Mouse (Mus musculus): ENCODE results near the gene Asrgl1. TPM values are rescaled to one million over a fixed set of nuclear protein-coding genes. Genes with fewer than 3 reads are reported as not detected.
"Not testable (repeated sequence)": the region's sequence is repeated elsewhere in the genome, so short reads cannot be mapped to it uniquely, and the experiment has no call there.

Asrgl1 gene
- 10 to 100 TPM; 11.8 to 14.1 TPM for total RNA-seq (2021)
- long read RNA-seq, experiment 1, full-length matches to known transcripts, result 10 of 10 reads
- long read RNA-seq, experiment 1, partial matches to known transcripts, result 0 of 10 reads
- long read RNA-seq, experiment 1, other reads (novel, unspliced or antisense), result 0 of 10 reads
- long read RNA-seq, experiment 2, full-length matches to known transcripts, result 53 of 62 reads
- long read RNA-seq, experiment 2, partial matches to known transcripts, result 6 of 62 reads
- long read RNA-seq, experiment 2, other reads (novel, unspliced or antisense), result 3 of 62 reads

- DNase-seq (ENCODE audit: low spot score in 2 of 2), result peak; percentile 87 to 88
Measured at GRCm38 (mm10) chr19:9135512-9136331, at the start of gene Asrgl1. TSS of gene Asrgl1 (minus strand) at chr19:9135636.

GRCm38 (mm10) chr19:9146214-9146613 lies 10.8 kb upstream of the Asrgl1 start:
- no peak for DNase-seq (ENCODE audit: low spot score in 2 of 2)

- no peak for DNase-seq (ENCODE audit: low spot score in 2 of 2)
Measured at GRCm38 (mm10) chr19:9143639-9144125, 8.2 kb upstream of the Asrgl1 start.

- no peak for DNase-seq (ENCODE audit: low spot score in 2 of 2)
Measured at GRCm38 (mm10) chr19:9143230-9143629, 7.8 kb upstream of the Asrgl1 start.

GRCm38 (mm10) chr19:9140361-9140760 lies 4.9 kb upstream of the Asrgl1 start:
- DNase-seq (ENCODE audit: low spot score in 2 of 2), result not testable (repeated sequence)

GRCm38 (mm10) chr19:9137159-9137558 lies 1.7 kb upstream of the Asrgl1 start:
- DNase-seq (ENCODE audit: low spot score in 2 of 2), result no peak

- no peak for DNase-seq (ENCODE audit: low spot score in 2 of 2)
Measured at GRCm38 (mm10) chr19:9134746-9135511, 507 bp downstream of the Asrgl1 start.

- no peak for DNase-seq (ENCODE audit: low spot score in 2 of 2)
Measured at GRCm38 (mm10) chr19:9129996-9130395, 5.4 kb downstream of the Asrgl1 start.

GRCm38 (mm10) chr19:9128499-9129194 lies 6.8 kb downstream of the Asrgl1 start:
- DNase-seq (ENCODE audit: low spot score in 2 of 2), result no peak

GRCm38 (mm10) chr19:9123986-9124385 lies 11.4 kb downstream of the Asrgl1 start:
- DNase-seq (ENCODE audit: low spot score in 2 of 2), result not testable (repeated sequence)

- DNase-seq (ENCODE audit: low spot score in 2 of 2), result no peak
Measured at GRCm38 (mm10) chr19:9122390-9122789, 13.0 kb downstream of the Asrgl1 start.

GRCm38 (mm10) chr19:9119655-9120425 lies 15.6 kb downstream of the Asrgl1 start:
- no peak for DNase-seq (ENCODE audit: low spot score in 2 of 2)

- no peak for DNase-seq (ENCODE audit: low spot score in 2 of 2)
Measured at GRCm38 (mm10) chr19:9117275-9117674, 18.2 kb downstream of the Asrgl1 start.

GRCm38 (mm10) chr19:9116268-9116667 lies 19.2 kb downstream of the Asrgl1 start:
- DNase-seq (ENCODE audit: low spot score in 2 of 2), result no peak

- peak in 1 of 2 experiments; percentile 26 for DNase-seq (ENCODE audit: low spot score in 2 of 2)
Measured at GRCm38 (mm10) chr19:9112043-9112442, 23.4 kb downstream of the Asrgl1 start.

- peak in 1 of 2 experiments; percentile 25 for DNase-seq (ENCODE audit: low spot score in 2 of 2)
Measured at GRCm38 (mm10) chr19:9110182-9110869, 25.1 kb downstream of the Asrgl1 start.

GRCm38 (mm10) chr19:9108536-9108935 lies 26.9 kb downstream of the Asrgl1 start:
- DNase-seq (ENCODE audit: low spot score in 2 of 2), result no peak

GRCm38 (mm10) chr19:9107379-9107755 lies 28.1 kb downstream of the Asrgl1 start:
- DNase-seq (ENCODE audit: low spot score in 2 of 2), result no peak

- no peak for DNase-seq (ENCODE audit: low spot score in 2 of 2)
Measured at GRCm38 (mm10) chr19:9106751-9107378, 28.6 kb downstream of the Asrgl1 start.
